8 mouse cellular contexts compared by ENCODE assay signal in genomic region chr2:119873105-119873464, GRCm38 (mm10). TPM values are rescaled to one million over a fixed set of nuclear protein-coding genes. Genes with fewer than 3 reads are reported as not detected.
A peak's percentile ranks its signal among the peaks of the same experiment; 100 is the strongest.
DNase-seq lines count a peak whose midpoint lies in the region; ATAC-seq and TF ChIP-seq lines count a peak whose summit lies in the region.

No protein-coding gene starts in this region.

- peak overlapping the region; percentile 45 for H3K4me3 ChIP-seq in hindbrain, embryonic 11.5 days (ENCODE audit: low read depth, low read length)
- peak overlapping the region; percentile 41 for H3K4me3 ChIP-seq in lung, postnatal 0 days (ENCODE audit: low read depth, low read length)

- H3K4me2 ChIP-seq in hindbrain, embryonic 11.5 days (replicated peaks; ENCODE audit: low read depth, low read length), result peak overlapping the region; percentile 92
- peak overlapping the region; percentile 79 for H3K4me2 ChIP-seq in lung, postnatal 0 days (replicated peaks; ENCODE audit: low read depth, low read length)

- in situ Hi-C loops in Patski (cut with MboI; ENCODE audit: low pct_unique_long_range_greater_than_20kb), result no loop called here

- H3K36me3 ChIP-seq in hindbrain, embryonic 11.5 days (ENCODE audit: control insufficient read depth, insufficient read depth, low read length), result no peaks in the 10 kb centered on the region
- no peaks in the 10 kb centered on the region for H3K36me3 ChIP-seq in lung, postnatal 0 days (ENCODE audit: insufficient read depth, low read length)

- DNase-seq in Patski (ENCODE audit: low read depth, low spot score), result peak; percentile 41
- DNase-seq in cerebellum, adult 9-11 months, result peak; percentile 94
- DNase-seq in frontal cortex, postnatal 10 days (ENCODE audit: low spot score in 2 of 2), result peak; percentile 90 to 91
- DNase-seq in hindbrain, embryonic 11.5 days (ENCODE audit: low spot score), result peak; percentile 86
- DNase-seq in layer of hippocampus, postnatal 10 days (ENCODE audit: low spot score in 2 of 2), result peak; percentile 92 to 94
- peak; percentile 81 for DNase-seq in lung, postnatal 0 days (ENCODE audit: low spot score)
- DNase-seq in ovary, postnatal 14 days (ENCODE audit: low spot score), result peak; percentile 78
- peak; percentile 86 for DNase-seq in thymus, postnatal 0 days (ENCODE audit: low spot score)

- peak; percentile 47 for ATAC-seq in Patski
- peak; percentile 91 for ATAC-seq in hindbrain, embryonic 11.5 days (ENCODE audit: low FRiP score)
- ATAC-seq in lung, postnatal 0 days, result peak; percentile 91

- H3K27ac ChIP-seq in hindbrain, embryonic 11.5 days (ENCODE audit: low read depth, low read length), result 0 out of 2 replicates have a peak overlapping the region, but pooled peaks have one; percentile 30
- H3K27ac ChIP-seq in lung, postnatal 0 days (ENCODE audit: low read length), result peak overlapping the region; percentile 38; the same call in 1 of the 2 replicates

- H3K9ac ChIP-seq in hindbrain, embryonic 11.5 days (ENCODE audit: low read depth, low read length), result peak overlapping the region; percentile 69
- peak overlapping the region; percentile 36 for H3K9ac ChIP-seq in lung, postnatal 0 days (replicated peaks; ENCODE audit: low read depth)

- no peaks in the 10 kb centered on the region for H3K4me1 ChIP-seq in hindbrain, embryonic 11.5 days (replicated peaks; ENCODE audit: control insufficient read depth, insufficient read depth, low read length)
- peaks cover 5% of the 10 kb centered on the region; the same call in 1 of the 2 replicates for H3K4me1 ChIP-seq in lung, postnatal 0 days (ENCODE audit: insufficient read depth, low read depth, low read length)

- no peak for TF ChIP-seq EP300 in lung, postnatal 0 days (IDR thresholded peaks at IDR 0.05)

- peaks cover 30% of the 10 kb centered on the region for H3K27me3 ChIP-seq in Patski
- H3K27me3 ChIP-seq in hindbrain, embryonic 11.5 days (ENCODE audit: control insufficient read depth, insufficient read depth, low read length), result no peaks in the 10 kb centered on the region
- H3K27me3 ChIP-seq in lung, postnatal 0 days (replicated peaks; ENCODE audit: insufficient read depth, low read length), result no peaks in the 10 kb centered on the region

- CTCF ChIA-PET in Patski (lab: Charles Lee), result no interaction called here

- TF ChIP-seq CTCF in Patski (IDR thresholded peaks at IDR 0.05), result no peak
- no peak for TF ChIP-seq CTCF in lung, postnatal 0 days (IDR thresholded peaks at IDR 0.05)

- WGBS in hindbrain, embryonic 11.5 days, result 1% methylated on average over 29 of the region's 39 CpGs
- 2% methylated on average over 39 of the region's 39 CpGs for WGBS in lung, postnatal 0 days

- H3K9me3 ChIP-seq in hindbrain, embryonic 11.5 days (ENCODE audit: control insufficient read depth, low read length), result no peaks in the 10 kb centered on the region
- H3K9me3 ChIP-seq in lung, postnatal 0 days (ENCODE audit: low read length), result no peaks in the 10 kb centered on the region

- POLR2A ChIA-PET in Patski (lab: Charles Lee), result no interaction called here

RNA-seq across cellular contexts. Expression of gene Mga, which starts 23.9 kb away (rescaled TPM):
- 17.8 TPM for polyA plus RNA-seq in Patski (2021)
- polyA plus RNA-seq in hindbrain, embryonic 11.5 days (2014; fragmentation: Nextera tagmentation; extraction: Ambion mirVana), result 31.4 and 43.8 TPM in 2 replicates
- total RNA-seq in layer of hippocampus, postnatal 10 days (2021), result 10 to 100 TPM; 64.3 to 66.3 TPM
- 14.2 and 19.1 TPM in 2 replicates for polyA plus RNA-seq in lung, postnatal 0 days (2015; fragmentation: Nextera tagmentation; extraction: Ambion mirVana)
- polyA plus RNA-seq in thymus, postnatal 0 days (2015; fragmentation: Nextera tagmentation; extraction: Ambion mirVana), result 19.5 and 24.1 TPM in 2 replicates

Comparison
In these comparisons a context has a peak if more than half of its experiments do, and no peak if none do; other contexts are left out.
1. Peak in every context shown above with its lines: DNase-seq, ATAC-seq, H3K4me3 ChIP-seq and H3K27ac ChIP-seq.
2. DNase-seq: peak in every context shown above with its lines; median percentile 94 in cerebellum, adult 9-11 months; 93 in layer of hippocampus, postnatal 10 days; 90 in frontal cortex, postnatal 10 days; 86 in hindbrain, embryonic 11.5 days; 86 in thymus, postnatal 0 days; 81 in lung, postnatal 0 days; 78 in ovary, postnatal 14 days; 41 in Patski.